Mouse (Mus musculus) olfactory bulb, adult 2 months (tissue): Measurements from ENCODE around the gene Gm4788.

Experiments
- CTCF ChIP-seq: fragments of 200-500 bp; IDR thresholded peaks from 2 replicates; pipeline ENCODE4 v1.5.1; 2012; ENCODE audit warnings: low read depth, mild to moderate bottlenecking, low read length, moderate library complexity; ENCODE audit not compliant: insufficient read depth
- POLR2A ChIP-seq: fragments of 200-500 bp; IDR thresholded peaks from 2 replicates; pipeline ENCODE4 v1.6.1; 2012; ENCODE audit warnings: mild to moderate bottlenecking, low read depth, low read length, moderate library complexity; ENCODE audit not compliant: insufficient read depth

DNA sequence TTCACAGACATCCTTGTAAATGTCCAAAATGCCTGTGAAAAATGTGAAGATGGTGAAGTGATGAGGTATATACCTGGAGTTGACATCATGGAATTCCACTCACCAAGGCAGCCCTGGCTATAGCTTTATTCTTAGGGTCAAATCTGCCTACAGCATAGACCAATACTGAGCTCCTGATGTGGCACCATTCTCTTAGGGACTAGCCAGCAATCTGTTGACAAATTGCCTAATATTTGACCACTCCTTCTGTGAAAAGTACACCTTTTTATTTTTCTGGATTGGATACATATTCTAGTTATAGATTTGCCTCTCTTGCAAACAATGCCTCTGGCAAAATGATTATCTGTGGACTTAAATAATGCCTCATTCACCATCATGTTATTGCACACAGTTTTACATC is 27.6 kb upstream of the Gm4788 start:
- TF ChIP-seq CTCF (no peak), POLR2A (no peak)
